Mouse (Mus musculus) c-Kit-positive CD71-positive TER-119-negative erythroid progenitor cells, embryonic 14.5 days (primary cell): ENCODE results near the gene Gm35134.
"Not testable (repeated sequence)": the region's sequence is repeated elsewhere in the genome, so short reads cannot be mapped to it uniquely, and the experiment has no call there.

Source experiments
- DNase-seq: peaks from one replicate; pipeline ENCODE4 v3.0.0-alpha.2; 2013; ENCODE audit warnings: low read depth

Gm35134 gene

DNA sequence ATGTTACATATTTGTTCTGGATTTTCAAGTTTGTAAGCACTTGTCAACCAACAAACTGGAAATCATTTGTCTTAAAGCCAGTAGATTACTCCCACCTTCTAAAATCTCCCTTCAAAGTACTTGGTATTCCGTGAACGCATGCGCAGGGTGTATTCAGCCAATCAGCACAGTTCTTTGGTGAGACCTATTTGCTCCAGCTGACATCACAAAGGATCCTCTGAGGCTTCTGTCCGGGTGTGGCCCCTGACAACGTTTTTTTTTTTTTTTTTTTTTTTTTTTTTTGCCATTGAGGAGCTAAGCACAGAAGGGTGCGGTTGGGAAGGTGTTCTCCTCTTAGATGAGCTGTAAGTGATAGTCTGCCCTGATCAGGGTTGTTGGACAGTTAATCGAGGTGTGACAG lies at the start of gene Gm35134:
Gene Gm35134 (plus strand): TSS at position 301 of the 400 bp plus-strand sequence.
- DNase-seq = not testable (repeated sequence)
